Mouse (Mus musculus) forebrain, postnatal 0 days (tissue): ENCODE data around the gene Npc2. TPM values are rescaled to one million over a fixed set of nuclear protein-coding genes. Genes with fewer than 3 reads are reported as not detected.

ENCODE experiments used
- ATAC-seq: fragments of 200-750 bp; cut with Nextera tagmentation; 2 replicates; pipeline ENCODE4 v1.8.0; 2017; ENCODE audit warnings: mild to moderate bottlenecking, moderate library complexity
- DNase-seq: peaks from one replicate; pipeline ENCODE4 v3.0.0-alpha.2; 2015
- H3K27ac ChIP-seq: fragments of 300-500 bp; sonication (generic); 2 replicates; pipeline ENCODE4 v1.5.1; 2014; ENCODE audit warnings: low read depth, mild to moderate bottlenecking, antibody characterized with exemption, low read length, moderate library complexity, mixed read lengths
- H3K27me3 ChIP-seq: fragments of 300-500 bp; sonication (generic); 2 replicates; pipeline ENCODE4 v1.6.1; 2014; ENCODE audit warnings: mild to moderate bottlenecking, low read length, mixed read lengths; ENCODE audit not compliant: insufficient read depth
- H3K36me3 ChIP-seq: fragments of 300-500 bp; sonication (generic); 2 replicates; pipeline ENCODE4 v1.6.1; 2014; ENCODE audit warnings: mild to moderate bottlenecking, moderate library complexity; ENCODE audit not compliant: insufficient read depth
- H3K4me1 ChIP-seq: fragments of 300-500 bp; sonication (generic); 2 replicates; pipeline ENCODE4 v1.6.1; 2014; ENCODE audit warnings: antibody characterized with exemption; ENCODE audit not compliant: insufficient read depth
- H3K4me2 ChIP-seq: fragments of 300-500 bp; sonication (generic); 2 replicates; pipeline ENCODE4 v1.6.1; 2014; ENCODE audit warnings: low read depth, mild to moderate bottlenecking, moderate library complexity
- H3K4me3 ChIP-seq: fragments of 300-500 bp; sonication (generic); 2 replicates; pipeline ENCODE4 v1.5.1; 2014; ENCODE audit warnings: low read depth, low read length, mixed read lengths
- H3K9ac ChIP-seq: fragments of 300-500 bp; sonication (generic); 2 replicates; pipeline ENCODE4 v1.6.1; 2014; ENCODE audit warnings: mild to moderate bottlenecking
- H3K9me3 ChIP-seq: fragments of 300-500 bp; sonication (generic); 2 replicates; pipeline ENCODE4 v1.6.1; 2016; ENCODE audit warnings: low read length
- CTCF ChIP-seq: sonication (generic); IDR thresholded peaks from 2 replicates; pipeline ENCODE4 v1.5.1; 2016; ENCODE audit warnings: antibody characterized with exemption, control low read depth, low read depth
- WGBS: fragments of 180-500 bp; shearing (Covaris S2); extraction: QIAGEN DNeasy Blood & Tissue Kit; methylation state at CpG from one replicate; pipeline ENCODE4 v1.1.7; 2014; 5-methylcytosine and 5-hydroxymethylcytosine counted together
- polyA plus RNA-seq: library from polyadenylated mRNA; unstranded; fragments of >200 nt; fragmentation: Nextera tagmentation; extraction: Ambion mirVana; gene quantifications from 2 replicates; pipeline ENCODE4 v1.2.1, GENCODE M21; 2015
- total RNA-seq: library from RNA; depleted of rRNA; stranded (reverse); fragments of >200 nt; gene quantifications from 2 replicates; pipeline ENCODE4 v1.2.3, GENCODE M21; 2014

Gene Npc2
- total and polyA plus RNA-seq, 2 experiments from 2014 or later = 42.5 to 64.2 TPM

DNA sequence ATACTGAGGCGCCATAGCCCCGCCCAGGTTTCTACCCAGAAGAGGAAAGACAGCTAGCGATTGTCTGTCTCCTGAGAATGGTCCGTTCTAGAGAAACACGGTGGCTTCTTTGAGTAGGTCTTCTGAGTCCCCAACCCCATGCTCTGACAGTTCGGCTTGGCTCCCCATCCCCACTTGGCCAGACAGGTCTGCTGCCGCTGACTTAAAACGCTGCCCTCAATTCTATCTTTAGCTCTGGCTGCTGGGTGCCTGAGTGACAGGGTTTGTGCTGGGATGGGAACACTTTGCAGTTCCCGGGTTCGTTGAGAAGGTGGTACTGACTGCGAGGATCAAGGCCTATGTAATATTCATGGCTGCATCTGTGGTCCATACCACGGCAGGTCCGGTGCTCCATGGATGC is 39.6 kb downstream of the Npc2 start:
- DNase-seq = no peak
- Histone ChIP-seq H3K27ac (no peak overlapping the region), H3K9me3 (no peaks in the 10 kb centered on the region), H3K9ac (no peak overlapping the region), H3K4me1 (no peaks in the 10 kb centered on the region), H3K36me3 (no peaks in the 10 kb centered on the region), H3K4me2 (no peak overlapping the region), H3K4me3 (no peak overlapping the region), H3K27me3 (no peaks in the 10 kb centered on the region)
- 72% methylated on average over 13 of the region's 13 CpGs for WGBS
- no peak for ATAC-seq
- TF ChIP-seq CTCF = no peak

DNA sequence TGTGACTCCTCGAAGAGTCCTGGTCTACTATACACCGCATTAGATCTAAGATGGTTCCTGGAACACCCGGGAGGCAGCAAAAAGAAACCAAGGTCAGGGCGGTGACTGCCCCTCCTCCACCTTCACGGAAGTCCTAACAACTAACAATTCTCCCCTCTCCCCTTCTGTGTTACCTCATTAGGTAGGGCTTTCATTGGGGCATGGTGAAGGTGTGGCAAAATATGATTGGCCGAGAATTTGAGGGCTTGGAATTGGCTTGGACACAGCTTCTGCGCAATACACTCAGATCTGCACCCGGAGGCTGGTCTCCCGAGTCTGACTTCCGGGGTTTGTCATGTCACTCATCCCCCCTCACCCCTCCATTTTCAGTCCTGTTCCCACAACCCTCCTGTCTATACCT is 44.5 kb downstream of the Npc2 start:
- ATAC-seq (no peak), DNase-seq (no peak)
- no peaks in the 10 kb centered on the region for H3K9me3 ChIP-seq
- H3K4me3 ChIP-seq = no peak overlapping the region
- WGBS = 93% methylated on average over 10 of the region's 10 CpGs
- H3K36me3 ChIP-seq = no peaks in the 10 kb centered on the region
- no peak overlapping the region for H3K4me2 ChIP-seq
- H3K4me1 ChIP-seq = no peaks in the 10 kb centered on the region
- H3K9ac ChIP-seq = no peak overlapping the region
- no peak overlapping the region for H3K27ac ChIP-seq
- TF ChIP-seq CTCF = no peak
- no peaks in the 10 kb centered on the region for H3K27me3 ChIP-seq

DNA sequence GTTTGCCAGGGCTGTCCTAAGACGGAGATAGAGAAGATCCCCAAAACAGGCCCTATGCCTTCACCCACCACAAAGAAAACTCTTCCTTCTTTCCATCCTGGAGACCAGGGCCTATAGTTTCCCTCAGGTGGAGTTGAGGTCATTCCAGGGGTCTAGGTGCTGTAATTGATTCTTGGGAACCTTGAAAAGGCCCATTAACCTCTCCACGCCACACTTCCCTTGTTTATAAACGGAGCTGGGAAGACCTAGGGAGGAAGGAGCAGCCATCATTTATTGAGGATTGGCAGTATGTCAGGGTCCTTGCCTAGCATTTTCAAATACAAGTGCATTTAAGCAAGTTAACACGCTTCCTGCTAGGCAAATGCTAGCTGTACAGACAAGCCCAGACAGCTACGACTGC is 45.5 kb downstream of the Npc2 start:
- Histone ChIP-seq H3K27me3 (no peaks in the 10 kb centered on the region), H3K4me3 (no peak overlapping the region), H3K36me3 (no peaks in the 10 kb centered on the region), H3K27ac (no peak overlapping the region), H3K4me2 (no peak overlapping the region), H3K9ac (no peak overlapping the region), H3K4me1 (no peaks in the 10 kb centered on the region), H3K9me3 (no peaks in the 10 kb centered on the region)
- ATAC-seq = no peak
- TF ChIP-seq CTCF = no peak
- 79% methylated on average over 5 of the region's 5 CpGs for WGBS
- DNase-seq = no peak

DNA sequence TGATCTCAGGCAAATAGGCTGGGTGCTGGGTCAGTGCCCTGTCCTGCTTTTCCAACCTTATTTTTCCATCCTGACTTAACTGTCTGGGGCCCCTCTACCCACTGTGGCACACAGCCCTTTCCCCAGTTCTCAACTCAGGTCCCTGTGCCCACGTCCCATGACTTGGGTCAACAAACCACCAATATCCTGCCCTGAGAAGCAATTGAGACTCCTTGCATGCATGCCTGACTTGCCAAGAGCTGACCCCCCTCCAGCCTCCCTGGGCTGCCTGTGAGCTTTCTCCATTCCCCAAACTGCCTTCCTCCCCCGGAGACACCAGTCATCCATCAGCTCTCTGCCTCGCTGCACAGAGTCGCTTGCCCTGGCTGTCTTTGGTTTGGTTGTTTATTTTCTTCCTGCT is 46.0 kb downstream of the Npc2 start:
- no peaks in the 10 kb centered on the region for H3K4me1 ChIP-seq
- no peaks in the 10 kb centered on the region for H3K27me3 ChIP-seq
- H3K9me3 ChIP-seq = no peaks in the 10 kb centered on the region
- no peak overlapping the region for H3K4me3 ChIP-seq
- no peak for ATAC-seq
- no peak for DNase-seq
- H3K36me3 ChIP-seq = no peaks in the 10 kb centered on the region
- no peak overlapping the region for H3K4me2 ChIP-seq
- WGBS = 77% methylated on average over 4 of the region's 4 CpGs
- H3K9ac ChIP-seq = no peak overlapping the region
- H3K27ac ChIP-seq = no peak overlapping the region
- TF ChIP-seq CTCF = no peak

DNA sequence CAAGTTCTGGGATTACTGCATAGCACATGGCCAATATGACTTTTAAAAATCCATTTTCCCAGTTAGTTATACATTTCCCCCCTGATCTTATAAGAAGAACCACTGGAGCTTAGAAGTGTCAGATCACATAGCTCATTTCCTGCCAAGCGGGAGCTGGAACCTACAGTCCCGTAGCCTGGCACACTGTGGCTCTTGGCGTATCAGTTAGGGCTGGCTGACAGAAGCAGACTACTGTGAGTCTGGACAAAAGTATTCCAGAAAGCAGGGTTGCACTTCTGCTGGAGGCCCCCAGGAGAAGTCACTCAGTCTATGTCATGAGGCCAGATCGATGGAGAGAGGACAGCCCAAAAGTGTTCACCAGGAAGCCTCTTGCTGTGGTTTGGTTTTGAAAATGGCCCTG is 46.6 kb downstream of the Npc2 start:
- Histone ChIP-seq H3K9me3 (no peaks in the 10 kb centered on the region), H3K36me3 (no peaks in the 10 kb centered on the region), H3K27me3 (no peaks in the 10 kb centered on the region), H3K4me2 (no peak overlapping the region), H3K27ac (no peak overlapping the region), H3K9ac (no peak overlapping the region), H3K4me3 (no peak overlapping the region), H3K4me1 (no peaks in the 10 kb centered on the region)
- no peak for TF ChIP-seq CTCF
- 79% methylated on average over 4 of the region's 4 CpGs for WGBS
- no peak for DNase-seq
- no peak for ATAC-seq

DNA sequence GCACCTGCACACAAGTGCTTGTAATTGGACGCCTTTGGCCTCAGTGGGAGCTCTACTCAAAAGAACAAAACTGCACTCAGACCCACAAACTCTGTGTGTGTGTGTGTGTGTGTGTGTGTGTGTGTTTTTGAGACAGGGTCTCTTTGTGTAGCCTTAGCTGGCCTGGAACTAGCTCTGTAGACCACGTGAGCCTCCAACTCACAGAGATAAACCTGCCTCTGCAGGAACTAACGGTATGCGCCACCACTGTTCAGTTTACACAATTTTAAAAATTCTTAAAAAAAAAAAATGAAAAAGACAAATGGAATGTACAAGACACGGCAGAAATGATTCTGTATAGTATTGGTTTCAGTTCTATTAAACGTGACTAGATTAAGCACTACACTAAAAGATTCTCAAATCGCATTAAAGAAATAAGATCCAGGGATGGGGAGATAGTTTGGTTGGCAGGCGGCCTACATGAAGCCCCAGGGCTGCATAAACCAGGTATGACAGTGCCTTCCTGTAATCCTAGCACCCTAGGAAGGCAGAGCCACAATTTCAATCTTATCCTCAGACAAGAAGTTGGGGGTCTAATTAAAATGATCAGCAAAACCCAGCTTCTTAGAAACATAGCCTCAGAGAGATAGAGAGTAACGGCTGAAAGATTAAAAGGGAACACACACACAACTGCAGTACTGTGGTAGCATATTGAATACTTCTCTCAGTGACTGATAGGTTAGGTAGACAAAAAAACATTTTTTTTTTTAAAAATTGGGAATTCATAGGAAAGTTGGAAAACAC is 54.3 kb downstream of the Npc2 start:
- H3K9ac ChIP-seq = no peak overlapping the region

DNA sequence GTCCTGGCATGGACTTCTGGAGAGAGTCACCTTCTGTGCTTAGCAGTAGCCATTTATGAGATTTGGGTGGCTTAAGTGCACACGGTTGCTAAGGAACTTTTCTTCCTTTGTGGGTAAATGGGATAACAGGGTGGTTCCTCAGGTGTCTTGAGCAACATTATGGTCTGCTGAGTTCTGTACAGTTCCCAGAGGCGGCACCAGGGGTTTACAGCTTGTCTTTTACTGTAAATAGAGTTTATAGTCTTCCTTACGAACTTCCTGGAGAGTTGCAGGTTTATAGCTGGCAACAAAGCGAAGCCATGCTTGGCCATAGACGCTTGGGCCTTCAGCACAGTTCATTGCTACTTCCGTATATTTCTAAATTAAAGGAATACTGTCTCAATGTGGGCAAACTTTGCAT is 58.4 kb downstream of the Npc2 start:
- no peak overlapping the region for H3K27ac ChIP-seq
- H3K4me3 ChIP-seq = no peak overlapping the region
- WGBS = 84% methylated on average over 6 of the region's 6 CpGs
- H3K9me3 ChIP-seq = no peaks in the 10 kb centered on the region
- no peaks in the 10 kb centered on the region for H3K27me3 ChIP-seq
- H3K4me2 ChIP-seq = no peak overlapping the region
- no peaks in the 10 kb centered on the region for H3K36me3 ChIP-seq
- no peak for TF ChIP-seq CTCF
- ATAC-seq (no peak), DNase-seq (no peak)
- H3K4me1 ChIP-seq = no peaks in the 10 kb centered on the region
- H3K9ac ChIP-seq = no peak overlapping the region

More for the DNA sequence above, 54.3 kb downstream of the Npc2 start:
- no peak overlapping the region for H3K4me2 ChIP-seq
- ATAC-seq (no peak), DNase-seq (no peak)
- H3K9me3 ChIP-seq = no peaks in the 10 kb centered on the region
- no peak overlapping the region for H3K27ac ChIP-seq
- no peak for TF ChIP-seq CTCF
- no peaks in the 10 kb centered on the region for H3K4me1 ChIP-seq
- 80% methylated on average over 9 of the region's 9 CpGs for WGBS
- no peak overlapping the region for H3K4me3 ChIP-seq
- H3K36me3 ChIP-seq = no peaks in the 10 kb centered on the region
- no peaks in the 10 kb centered on the region for H3K27me3 ChIP-seq
